Mouse (Mus musculus): ENCODE measurements around the gene Zbtb11. TPM values are rescaled to one million over a fixed set of nuclear protein-coding genes. Genes with fewer than 3 reads are reported as not detected.

Gene Zbtb11
- 10.2 and 12.3 TPM in 2 replicates for polyA plus RNA-seq (2012; rRNA removed)
- 17.7 and 22.1 TPM in 2 replicates for polyA plus RNA-seq (2014; fragmentation: Nextera tagmentation; extraction: Ambion mirVana)

DNA sequence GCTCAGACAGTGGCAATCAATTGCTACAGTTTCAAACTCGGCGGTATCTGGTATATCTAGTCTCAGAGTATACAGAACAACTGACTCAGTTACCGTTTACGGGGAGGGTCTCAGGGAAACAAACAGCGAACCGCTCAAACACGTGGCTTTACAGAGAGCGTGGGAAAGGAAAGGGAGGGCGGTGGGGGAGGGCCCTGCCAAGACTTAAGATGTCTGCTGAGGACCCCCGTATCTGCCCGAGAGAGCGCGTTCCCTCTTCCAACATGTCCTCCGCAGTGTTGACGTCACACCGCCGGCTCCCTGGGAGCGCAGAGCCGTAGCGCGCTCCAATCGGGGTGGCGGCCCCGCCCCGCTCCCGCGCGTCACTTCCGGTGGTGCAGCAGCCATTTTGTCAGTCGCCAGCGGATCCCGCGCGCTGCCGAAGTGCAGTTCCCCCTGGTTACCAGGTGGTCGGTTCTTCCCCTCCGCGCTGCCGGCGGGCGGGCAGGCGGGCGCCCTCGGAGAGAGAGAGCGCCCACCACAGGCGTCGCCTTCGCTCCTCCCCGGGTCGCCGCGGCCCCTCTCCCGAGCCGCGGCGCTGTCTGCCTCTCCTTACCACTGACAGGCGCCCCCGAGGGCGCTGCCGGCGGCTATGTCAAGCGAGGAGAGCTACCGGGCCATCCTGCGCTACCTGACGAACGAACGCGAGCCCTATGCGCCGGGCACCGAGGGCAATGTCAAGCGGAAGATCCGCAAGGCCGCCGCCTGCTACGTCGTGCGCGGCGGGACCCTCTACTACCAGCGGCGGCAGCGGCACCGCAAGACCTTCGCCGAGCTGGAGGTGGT, at the start of gene Zbtb11:
TSS of gene Zbtb11 (plus strand) at position 453 of the 825 bp plus-strand sequence.
- peak within 1 kb of the TSS; percentile 71 for H3K4me2 ChIP-seq (replicated peaks; ENCODE audit: low read depth, low read length, severe bottlenecking)
- H3K4me3 ChIP-seq (replicated peaks; ENCODE audit: low read length), result peak within 1 kb of the TSS; percentile 99
- peak within 1 kb of the TSS; percentile 90 for H3K27ac ChIP-seq (replicated peaks; ENCODE audit: low read depth, low read length)
- H3K27me3 ChIP-seq (ENCODE audit: control insufficient read depth, insufficient read depth, low read length), result no peaks in the 10 kb centered on the region
- H3K36me3 ChIP-seq (ENCODE audit: control insufficient read depth, insufficient read depth, low read length), result peaks cover 46% of the 10 kb centered on the region
- DNase-seq (ENCODE audit: low spot score) (peak; percentile 98), ATAC-seq (ENCODE audit: low FRiP score, low read depth) (peak; percentile 98)
- TF ChIP-seq POLR2A (IDR thresholded peaks at IDR 0.05; ENCODE audit: borderline replicate concordance, extremely low read depth, insufficient read depth, insufficient read length), result no peak
- WGBS, result 0% methylated on average over 47 of the region's 86 CpGs
- peaks cover 9% of the 10 kb centered on the region for H3K4me1 ChIP-seq (ENCODE audit: control insufficient read depth, insufficient read depth, low read length)
- H3K9ac ChIP-seq (ENCODE audit: low read depth, low read length, severe bottlenecking), result peak within 1 kb of the TSS; percentile 86
- H3K9me3 ChIP-seq (ENCODE audit: control insufficient read depth, low read length), result no peaks in the 10 kb centered on the region

DNA sequence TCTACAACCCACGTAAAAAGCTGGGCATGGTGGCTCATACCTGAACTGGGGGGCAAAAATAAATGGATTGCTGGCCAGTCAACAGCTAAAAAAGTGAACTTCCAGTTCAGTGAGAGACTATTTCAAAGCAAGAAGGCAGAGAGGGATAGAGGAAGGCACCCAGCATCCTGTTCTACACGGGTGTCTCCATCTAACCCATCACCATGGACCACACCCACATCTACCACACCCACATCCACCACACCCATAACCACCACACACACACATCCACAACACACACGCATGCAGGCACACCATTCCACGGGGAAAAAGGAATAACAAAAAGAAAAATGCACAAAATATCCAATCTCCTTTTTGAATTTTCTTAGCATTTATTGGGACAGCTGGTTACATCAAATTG, 49.7 kb upstream of the Zbtb11 start:
- H3K27ac ChIP-seq (replicated peaks; ENCODE audit: low read depth, low read length), result no peak overlapping the region
- peaks cover 47% of the 10 kb centered on the region for H3K36me3 ChIP-seq (ENCODE audit: control insufficient read depth, insufficient read depth, low read length)
- WGBS, result 94% methylated on average over 4 of the region's 4 CpGs
- no peaks in the 10 kb centered on the region for H3K27me3 ChIP-seq (ENCODE audit: control insufficient read depth, insufficient read depth, low read length)
- no peak overlapping the region for H3K4me3 ChIP-seq (replicated peaks; ENCODE audit: low read length)
- no peak for TF ChIP-seq POLR2A (IDR thresholded peaks at IDR 0.05; ENCODE audit: borderline replicate concordance, extremely low read depth, insufficient read depth, insufficient read length)
- H3K9ac ChIP-seq (ENCODE audit: low read depth, low read length, severe bottlenecking), result no peak overlapping the region
- no peak overlapping the region for H3K4me2 ChIP-seq (replicated peaks; ENCODE audit: low read depth, low read length, severe bottlenecking)
- H3K4me1 ChIP-seq (ENCODE audit: control insufficient read depth, insufficient read depth, low read length), result no peaks in the 10 kb centered on the region
- no peak for DNase-seq (ENCODE audit: low spot score)
- H3K9me3 ChIP-seq (ENCODE audit: control insufficient read depth, low read length), result no peaks in the 10 kb centered on the region
- ATAC-seq (ENCODE audit: low FRiP score, low read depth), result no peak

DNA sequence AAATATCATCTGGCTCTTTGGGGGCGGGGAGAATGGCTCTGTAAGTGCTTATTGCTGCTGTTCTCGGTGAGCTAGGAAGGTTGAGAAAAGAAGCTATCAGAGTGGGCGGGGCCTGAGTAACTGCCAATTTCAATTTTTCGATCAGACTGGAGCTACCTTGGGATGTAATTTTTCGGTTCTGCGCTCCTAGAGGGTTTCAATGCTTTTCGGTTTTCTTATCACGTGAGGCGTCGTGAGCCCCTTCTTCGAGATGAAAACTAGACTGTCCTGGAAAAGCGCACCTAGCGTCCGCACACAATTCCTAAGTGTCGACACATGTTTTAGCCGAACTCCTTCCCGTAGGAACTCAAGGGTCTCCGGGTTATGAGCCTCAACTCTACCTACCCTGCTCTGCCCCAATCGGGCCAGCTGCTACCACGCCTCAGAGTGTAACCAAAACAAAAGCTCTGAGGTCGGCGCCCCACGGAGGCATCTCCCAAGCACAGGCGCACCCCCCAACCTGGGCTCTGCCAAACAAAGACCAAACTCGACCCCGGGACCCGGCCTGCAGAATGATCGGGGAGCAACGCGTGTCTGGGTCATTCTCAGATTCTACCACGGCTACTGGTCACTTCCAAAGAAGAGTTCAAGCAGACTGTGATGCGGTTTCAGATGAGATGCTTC, 39.9 kb upstream of the Zbtb11 start:
- no peaks in the 10 kb centered on the region for H3K27me3 ChIP-seq (ENCODE audit: control insufficient read depth, insufficient read depth, low read length)
- ATAC-seq (ENCODE audit: low FRiP score, low read depth) (peak; percentile 13; the same call in 1 of the 2 replicates), DNase-seq (ENCODE audit: low spot score) (peak; percentile 49)
- 0 out of 2 replicates have a peak, but pooled peaks cover 3% of the 10 kb centered on the region for H3K36me3 ChIP-seq (ENCODE audit: control insufficient read depth, insufficient read depth, low read length)
- H3K27ac ChIP-seq (replicated peaks; ENCODE audit: low read depth, low read length), result 0 out of 2 replicates have a peak overlapping the region, but pooled peaks have one; percentile 54
- H3K9ac ChIP-seq (ENCODE audit: low read depth, low read length, severe bottlenecking), result peak overlapping the region; percentile 64
- 2% methylated on average over 32 of the region's 32 CpGs for WGBS
- H3K4me3 ChIP-seq (replicated peaks; ENCODE audit: low read length), result peak overlapping the region; percentile 59
- no peaks in the 10 kb centered on the region for H3K4me1 ChIP-seq (ENCODE audit: control insufficient read depth, insufficient read depth, low read length)
- H3K9me3 ChIP-seq (ENCODE audit: control insufficient read depth, low read length), result no peaks in the 10 kb centered on the region
- no peak for TF ChIP-seq POLR2A (IDR thresholded peaks at IDR 0.05; ENCODE audit: borderline replicate concordance, extremely low read depth, insufficient read depth, insufficient read length)
- peak overlapping the region; percentile 63 for H3K4me2 ChIP-seq (replicated peaks; ENCODE audit: low read depth, low read length, severe bottlenecking)

DNA sequence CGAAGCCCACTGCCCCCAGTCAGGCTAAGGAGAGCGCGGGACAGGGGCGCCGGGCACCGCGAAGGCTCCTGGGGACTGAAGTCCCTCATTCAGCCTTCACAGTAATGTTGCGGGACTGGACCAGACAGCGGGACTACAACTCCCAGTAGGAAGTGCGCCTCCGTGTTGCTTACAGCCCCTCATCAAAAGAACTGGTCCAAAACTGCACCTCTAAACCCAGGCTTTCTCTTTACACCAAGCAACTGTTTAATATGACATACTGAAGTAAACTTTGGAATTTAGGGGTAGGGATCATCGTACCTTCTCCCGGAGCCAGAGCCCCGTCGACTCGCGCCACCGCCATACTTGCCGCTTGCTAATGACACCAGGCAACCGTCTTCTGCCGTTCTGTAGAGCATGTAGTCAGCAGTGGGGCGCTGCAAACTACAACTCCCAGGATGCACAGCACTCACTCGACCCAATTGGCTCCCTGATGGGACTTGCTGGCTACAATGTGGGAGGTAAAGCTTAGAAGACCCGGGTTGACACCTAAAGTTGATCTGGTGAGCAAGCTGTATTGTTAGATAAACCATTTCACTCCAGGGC, 39.1 kb upstream of the Zbtb11 start, which contains the start of gene Cep97:
TSS of gene Cep97 (minus strand) at position 403 of the 585 bp plus-strand sequence.
- TF ChIP-seq POLR2A (IDR thresholded peaks at IDR 0.05; ENCODE audit: borderline replicate concordance, extremely low read depth, insufficient read depth, insufficient read length), result no peak
- Histone ChIP-seq H3K36me3 (ENCODE audit: control insufficient read depth, insufficient read depth, low read length) (no peaks in the 10 kb centered on the region), H3K27ac (replicated peaks; ENCODE audit: low read depth, low read length) (0 out of 2 replicates have a peak within 1 kb of the TSS, but pooled peaks have one; percentile 54), H3K9ac (ENCODE audit: low read depth, low read length, severe bottlenecking) (peak within 1 kb of the TSS; percentile 64), H3K4me3 (replicated peaks; ENCODE audit: low read length) (peak within 1 kb of the TSS; percentile 59), H3K9me3 (ENCODE audit: control insufficient read depth, low read length) (no peaks in the 10 kb centered on the region), H3K4me2 (replicated peaks; ENCODE audit: low read depth, low read length, severe bottlenecking) (peak within 1 kb of the TSS; percentile 63), H3K4me1 (ENCODE audit: control insufficient read depth, insufficient read depth, low read length) (no peaks in the 10 kb centered on the region), H3K27me3 (ENCODE audit: control insufficient read depth, insufficient read depth, low read length) (no peaks in the 10 kb centered on the region)
- ATAC-seq (ENCODE audit: low FRiP score, low read depth) (peak; percentile 99), DNase-seq (ENCODE audit: low spot score) (peak; percentile 96)
- 1% methylated on average over 24 of the region's 24 CpGs for WGBS

DNA sequence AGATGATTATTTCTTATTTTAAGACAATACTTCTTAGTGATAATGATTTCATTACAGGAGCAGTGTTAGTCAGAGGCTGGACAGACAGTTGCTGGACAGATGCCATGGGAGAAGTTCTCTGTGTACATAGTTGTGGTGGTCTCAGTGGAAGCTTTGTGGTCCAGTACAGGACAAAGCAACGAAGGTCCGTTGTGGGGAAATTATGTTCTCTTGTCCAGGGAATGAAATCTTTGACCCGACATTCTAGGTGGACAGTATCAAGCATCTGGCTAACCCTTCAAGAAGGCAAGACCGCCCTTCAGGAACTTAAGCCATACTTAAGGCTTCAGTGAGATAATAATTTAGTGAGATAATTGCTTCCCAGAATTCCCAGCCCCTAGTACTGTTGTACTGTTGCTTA, 34.9 kb upstream of the Zbtb11 start:
- H3K4me3 ChIP-seq (replicated peaks; ENCODE audit: low read length), result no peak overlapping the region
- DNase-seq (ENCODE audit: low spot score) (no peak), ATAC-seq (ENCODE audit: low FRiP score, low read depth) (no peak)
- no peak overlapping the region for H3K27ac ChIP-seq (replicated peaks; ENCODE audit: low read depth, low read length)
- no peak overlapping the region for H3K9ac ChIP-seq (ENCODE audit: low read depth, low read length, severe bottlenecking)
- no peaks in the 10 kb centered on the region for H3K4me1 ChIP-seq (ENCODE audit: control insufficient read depth, insufficient read depth, low read length)
- H3K27me3 ChIP-seq (ENCODE audit: control insufficient read depth, insufficient read depth, low read length), result no peaks in the 10 kb centered on the region
- WGBS, result 85% methylated on average over 4 of the region's 4 CpGs
- no peaks in the 10 kb centered on the region for H3K36me3 ChIP-seq (ENCODE audit: control insufficient read depth, insufficient read depth, low read length)
- no peaks in the 10 kb centered on the region for H3K9me3 ChIP-seq (ENCODE audit: control insufficient read depth, low read length)
- no peak for TF ChIP-seq POLR2A (IDR thresholded peaks at IDR 0.05; ENCODE audit: borderline replicate concordance, extremely low read depth, insufficient read depth, insufficient read length)
- H3K4me2 ChIP-seq (replicated peaks; ENCODE audit: low read depth, low read length, severe bottlenecking), result no peak overlapping the region
